Mouse (Mus musculus): Measurements from ENCODE around the gene Smtnl2. TPM values are rescaled to one million over a fixed set of nuclear protein-coding genes. Genes with fewer than 3 reads are reported as not detected.

Smtnl2 gene
- total and polyA plus RNA-seq, 3 experiments: 12.7 to 14.3 (median 13.1) TPM

- whole genome bisulfite sequencing: 57% methylated on average over 5 of the region's 5 CpGs
- Histone ChIP-seq H3K4me1 (ENCODE audit: control insufficient read depth, insufficient read depth, low read length) (peaks cover 31% of the 10 kb centered on the region), H3K79me2 (replicated peaks; ENCODE audit: control insufficient read depth, insufficient read depth, low read length) (no peaks in the 10 kb centered on the region; the same call in 1 of the 2 replicates), H3K36me3 (ENCODE audit: control insufficient read depth, insufficient read depth, low read length) (no peaks in the 10 kb centered on the region; the same call in none of the 2 replicates), H3K9ac (ENCODE audit: low read depth, low read length) (peak overlapping the region; percentile 55), H3K4me3 (peak overlapping the region; percentile 47), H3K27me3 (ENCODE audit: control insufficient read depth, insufficient read depth, low read length) (no peaks in the 10 kb centered on the region), H3K27ac (peak overlapping the region; percentile 80)
- TF ChIP-seq POLR2A (IDR thresholded peaks at IDR 0.05; ENCODE audit: insufficient read depth, low read depth, low read length): no peak
- intact Hi-C loops (cut with DNase I): no loop called here
- no peak for DNase-seq
These were observed 2.2 kb upstream of the Smtnl2 start for GRCm38 (mm10) chr11:72413601-72414190.

GRCm38 (mm10) chr11:72413016-72413415, 1.5 kb upstream of the Smtnl2 start:
- intact Hi-C loops (cut with DNase I): no loop called here
- DNase-seq: peak; percentile 72 to 82

GRCm38 (mm10) chr11:72411945-72412344, 432 bp upstream of the Smtnl2 start:
- peak overlapping the region; percentile 43 for H3K9ac ChIP-seq (ENCODE audit: low read depth, low read length)
- H3K27ac ChIP-seq: peak overlapping the region; percentile 48
- peak overlapping the region; percentile 94 for H3K4me3 ChIP-seq
- intact Hi-C loops (cut with DNase I): loop anchor here (2.0 kb wide), 2 partner anchors 15 to 17 kb away; no protein-coding TSS in a partner anchor
- peaks cover 31% of the 10 kb centered on the region for H3K4me1 ChIP-seq (ENCODE audit: control insufficient read depth, insufficient read depth, low read length)
- DNase-seq: no peak
- H3K79me2 ChIP-seq (replicated peaks; ENCODE audit: control insufficient read depth, insufficient read depth, low read length): no peaks in the 10 kb centered on the region; the same call in 1 of the 2 replicates
- H3K27me3 ChIP-seq (ENCODE audit: control insufficient read depth, insufficient read depth, low read length): no peaks in the 10 kb centered on the region
- 28% methylated on average over 9 of the region's 9 CpGs for WGBS
- H3K36me3 ChIP-seq (ENCODE audit: control insufficient read depth, insufficient read depth, low read length): no peaks in the 10 kb centered on the region; the same call in none of the 2 replicates
- TF ChIP-seq POLR2A (IDR thresholded peaks at IDR 0.05; ENCODE audit: insufficient read depth, low read depth, low read length) (no peak), EP300 (IDR thresholded peaks at IDR 0.05; ENCODE audit: insufficient read depth, low read depth, low read length) (no peak), CTCF (IDR thresholded peaks at IDR 0.05) (no peak)

More at GRCm38 (mm10) chr11:72413016-72413415, 1.5 kb upstream of the Smtnl2 start:
- Histone ChIP-seq H3K27me3 (ENCODE audit: control insufficient read depth, insufficient read depth, low read length) (no peaks in the 10 kb centered on the region), H3K9ac (ENCODE audit: low read depth, low read length) (peak overlapping the region; percentile 55), H3K36me3 (ENCODE audit: control insufficient read depth, insufficient read depth, low read length) (no peaks in the 10 kb centered on the region; the same call in none of the 2 replicates), H3K4me1 (ENCODE audit: control insufficient read depth, insufficient read depth, low read length) (peaks cover 30% of the 10 kb centered on the region), H3K27ac (peak overlapping the region; percentile 80), H3K4me3 (peak overlapping the region; percentile 47), H3K79me2 (replicated peaks; ENCODE audit: control insufficient read depth, insufficient read depth, low read length) (no peaks in the 10 kb centered on the region; the same call in 1 of the 2 replicates)
- TF ChIP-seq EP300 (IDR thresholded peaks at IDR 0.05; ENCODE audit: insufficient read depth, low read depth, low read length) (peak; percentile 95; the same call in 1 of the 2 replicates), POLR2A (IDR thresholded peaks at IDR 0.05; ENCODE audit: insufficient read depth, low read depth, low read length) (peak; percentile 65; the same call in 1 of the 2 replicates), CTCF (IDR thresholded peaks at IDR 0.05) (no peak)
- 35% methylated on average over 7 of the region's 7 CpGs for WGBS

DNA sequence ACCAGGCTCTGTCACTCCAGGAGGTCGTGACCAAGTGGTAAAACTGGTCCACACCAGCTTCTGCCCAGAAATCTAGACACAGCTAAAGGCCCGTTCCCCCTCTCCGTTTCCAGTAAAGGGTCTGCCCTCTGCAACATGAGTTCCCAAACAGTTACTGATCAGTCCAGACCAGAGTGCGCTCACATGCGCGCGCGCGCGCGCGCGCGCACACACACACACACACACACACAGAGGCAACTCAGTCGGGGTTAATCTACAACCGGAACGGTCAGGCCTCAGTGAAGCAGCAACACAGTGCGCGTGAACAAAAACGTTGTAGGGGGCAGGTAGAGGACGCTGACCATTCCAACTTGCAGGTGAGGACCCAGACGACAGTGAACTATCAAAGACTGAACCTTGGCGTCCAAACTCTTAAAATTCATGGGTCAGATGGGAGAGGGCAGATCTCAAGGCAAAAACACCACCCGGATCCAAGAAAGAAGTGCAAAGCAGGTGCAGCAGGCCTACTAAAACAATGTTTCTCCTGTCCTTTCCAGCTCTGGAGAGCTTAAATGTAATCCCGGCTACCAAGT, 906 bp downstream of the Smtnl2 start:
- TF ChIP-seq CTCF (IDR thresholded peaks at IDR 0.05) (no peak), EP300 (IDR thresholded peaks at IDR 0.05; ENCODE audit: insufficient read depth, low read depth, low read length) (0 out of 2 replicates have a peak, but pooled peaks have one; percentile 3)
- DNase-seq: peak in 1 of 2 experiments; percentile 47
- Histone ChIP-seq H3K4me1 (ENCODE audit: control insufficient read depth, insufficient read depth, low read length) (peaks cover 30% of the 10 kb centered on the region), H3K79me2 (replicated peaks; ENCODE audit: control insufficient read depth, insufficient read depth, low read length) (no peaks in the 10 kb centered on the region; the same call in 1 of the 2 replicates), H3K27ac (peak overlapping the region; percentile 78), H3K36me3 (ENCODE audit: control insufficient read depth, insufficient read depth, low read length) (no peaks in the 10 kb centered on the region), H3K9ac (ENCODE audit: low read depth, low read length) (peak overlapping the region; percentile 94), H3K4me3 (peak overlapping the region; percentile 94), H3K27me3 (ENCODE audit: control insufficient read depth, insufficient read depth, low read length) (no peaks in the 10 kb centered on the region)
- intact Hi-C loops (cut with DNase I): loop anchor here (2.0 kb wide), 2 partner anchors 14 to 18 kb away; no protein-coding TSS in a partner anchor
- 6% methylated on average over 25 of the region's 25 CpGs for WGBS

GRCm38 (mm10) chr11:72409649-72410385, 1.7 kb downstream of the Smtnl2 start:
- H3K4me1 ChIP-seq (ENCODE audit: control insufficient read depth, insufficient read depth, low read length): peaks cover 28% of the 10 kb centered on the region
- intact Hi-C loops (cut with DNase I): loop anchor here (2.0 kb wide), 2 partner anchors 13 to 19 kb away; no protein-coding TSS in a partner anchor
- TF ChIP-seq EP300 (IDR thresholded peaks at IDR 0.05; ENCODE audit: insufficient read depth, low read depth, low read length) (no peak), CTCF (IDR thresholded peaks at IDR 0.05) (no peak), POLR2A (IDR thresholded peaks at IDR 0.05; ENCODE audit: insufficient read depth, low read depth, low read length) (no peak)
- DNase-seq: peak in 1 of 2 experiments; percentile 37
- no peaks in the 10 kb centered on the region; the same call in 1 of the 2 replicates for H3K79me2 ChIP-seq (replicated peaks; ENCODE audit: control insufficient read depth, insufficient read depth, low read length)
- H3K36me3 ChIP-seq (ENCODE audit: control insufficient read depth, insufficient read depth, low read length): no peaks in the 10 kb centered on the region
- H3K27me3 ChIP-seq (ENCODE audit: control insufficient read depth, insufficient read depth, low read length): no peaks in the 10 kb centered on the region
- H3K4me3 ChIP-seq: peak overlapping the region; percentile 40
- H3K9ac ChIP-seq (ENCODE audit: low read depth, low read length): peak overlapping the region; percentile 16
- 43% methylated on average over 12 of the region's 12 CpGs for WGBS
- H3K27ac ChIP-seq: peak overlapping the region; percentile 38; the same call in 1 of the 2 replicates

Data from heart, adult 2 months (tissue).